Mouse (Mus musculus) heart, adult 2 months (tissue): ENCODE measurements around the gene Hgf. TPM values are rescaled to one million over a fixed set of nuclear protein-coding genes. Genes with fewer than 3 reads are reported as not detected.

ENCODE experiments used
- DNase-seq, 2 experiments: peaks; one replicate each; pipeline ENCODE4 v3.0.0; 2021
- H3K27ac ChIP-seq: fragments of 200-600 bp; 2 replicates; pipeline ENCODE4 v1.8.1; 2022
- H3K27me3 ChIP-seq: fragments of 200-500 bp; 2 replicates; pipeline ENCODE4 v1.6.1; 2012; ENCODE audit warnings: mild to moderate bottlenecking, low read length, inconsistent platforms, mixed read lengths; ENCODE audit not compliant: control insufficient read depth, insufficient read depth
- H3K36me3 ChIP-seq: fragments of 200-500 bp; 2 replicates; pipeline ENCODE4 v1.6.1; 2012; ENCODE audit warnings: low read length, inconsistent platforms; ENCODE audit not compliant: control insufficient read depth, insufficient read depth
- H3K4me1 ChIP-seq: fragments of 200-500 bp; 2 replicates; pipeline ENCODE4 v1.6.1; 2011; ENCODE audit warnings: low read length; ENCODE audit not compliant: control insufficient read depth, insufficient read depth
- H3K4me3 ChIP-seq: fragments of 200-600 bp; 2 replicates; pipeline ENCODE4 v1.8.1; 2022
- H3K79me2 ChIP-seq: fragments of 200-500 bp; replicated peaks from 2 replicates; pipeline ENCODE4 v1.6.1; 2012; ENCODE audit warnings: mild to moderate bottlenecking, inconsistent platforms, low read length, moderate library complexity, mixed read lengths; ENCODE audit not compliant: control insufficient read depth, insufficient read depth
- H3K9ac ChIP-seq: fragments of 200-500 bp; 2 replicates; pipeline ENCODE4 v1.6.1; 2012; ENCODE audit warnings: low read depth, mild to moderate bottlenecking, control low read depth, inconsistent platforms, low read length, mixed read lengths
- CTCF ChIP-seq: fragments of 200-600 bp; IDR thresholded peaks from 2 replicates; pipeline ENCODE4 v1.8.1; 2022; ENCODE audit warnings: antibody characterized with exemption, mild to moderate bottlenecking, moderate library complexity
- EP300 ChIP-seq: fragments of 200-500 bp; IDR thresholded peaks from 2 replicates; pipeline ENCODE4 v1.6.1; 2011; ENCODE audit warnings: low read depth, low read length, control low read depth; ENCODE audit not compliant: insufficient read depth
- POLR2A ChIP-seq: fragments of 200-500 bp; IDR thresholded peaks from 2 replicates; pipeline ENCODE4 v1.6.1; 2011; ENCODE audit warnings: mild to moderate bottlenecking, low read depth, low read length, control low read depth; ENCODE audit not compliant: insufficient read depth
- WGBS: fragments of 180-500 bp; shearing (Covaris S2); methylation state at CpG from one replicate; pipeline ENCODE4 v1.1.7; 2018; 5-methylcytosine and 5-hydroxymethylcytosine counted together
- intact Hi-C: fragments of 180-260 bp; cut with DNase I; formaldehyde crosslinking; loops from one replicate; pipeline ENCODE4 v1.15.1; 2025
- polyA plus RNA-seq: library from polyadenylated mRNA; depleted of rRNA; stranded (reverse); fragments of >200 nt; gene quantifications from 2 replicates; pipeline ENCODE4 v1.2.3, GENCODE M21; 2012
- total RNA-seq, 2 experiments: library from RNA; stranded (reverse); gene quantifications; 2 replicates each; pipeline ENCODE4 v1.2.3; 2021

The Hgf gene
- total and polyA plus RNA-seq, 3 experiments: 0.43 to 0.66 (median 0.52) TPM

DNA sequence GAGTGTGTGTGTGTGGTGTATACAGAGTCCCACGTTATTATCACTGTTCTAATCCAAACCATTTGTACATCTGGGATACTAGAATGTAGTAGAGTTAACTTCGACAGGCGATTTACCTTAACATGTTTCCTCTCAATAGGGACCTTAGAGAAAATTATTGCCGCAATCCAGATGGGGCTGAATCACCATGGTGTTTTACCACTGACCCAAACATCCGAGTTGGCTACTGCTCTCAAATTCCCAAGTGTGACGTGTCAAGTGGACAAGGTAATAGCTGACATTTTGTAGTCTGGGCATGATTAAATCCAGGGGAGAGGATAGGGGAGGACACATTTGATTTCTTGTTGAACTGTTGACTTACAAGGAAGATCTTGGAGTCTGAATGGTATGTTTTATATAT is 44.7 kb downstream of the Hgf start:
- no peak for DNase-seq
- H3K27ac ChIP-seq: no peak overlapping the region
- H3K79me2 ChIP-seq: no peaks in the 10 kb centered on the region
- no peak overlapping the region for H3K4me3 ChIP-seq
- H3K27me3 ChIP-seq: no peaks in the 10 kb centered on the region
- H3K9ac ChIP-seq: no peak overlapping the region
- intact Hi-C loops: no loop called here
- no peaks in the 10 kb centered on the region for H3K36me3 ChIP-seq
- no peaks in the 10 kb centered on the region for H3K4me1 ChIP-seq
- TF ChIP-seq EP300 (no peak), POLR2A (no peak)
- 66% methylated on average over 6 of the region's 6 CpGs for WGBS

DNA sequence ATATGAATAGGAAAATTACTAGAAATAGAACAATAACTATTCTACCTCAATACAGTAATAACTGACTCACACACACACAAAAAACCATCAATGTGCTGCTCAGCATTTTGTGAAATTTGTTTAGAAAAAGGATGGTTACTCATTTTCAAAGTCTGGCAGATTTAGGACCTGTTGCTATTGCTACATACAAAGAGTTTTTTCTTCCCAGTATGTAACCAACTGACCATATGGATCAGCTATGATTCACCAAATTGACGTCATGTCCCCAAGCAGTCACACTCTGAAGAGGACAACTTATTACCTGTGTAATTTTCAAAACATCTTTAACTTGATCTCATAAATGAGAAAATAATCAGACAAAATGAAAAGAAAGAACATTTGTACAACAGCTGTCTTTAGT is 48.2 kb downstream of the Hgf start:
- intact Hi-C loops: no loop called here
- H3K36me3 ChIP-seq: no peaks in the 10 kb centered on the region
- 85% methylated on average over 1 of the region's 1 CpGs for WGBS
- no peak overlapping the region for H3K4me3 ChIP-seq
- no peak for DNase-seq
- H3K4me1 ChIP-seq: no peaks in the 10 kb centered on the region
- no peaks in the 10 kb centered on the region for H3K27me3 ChIP-seq
- H3K79me2 ChIP-seq: no peaks in the 10 kb centered on the region
- no peak for TF ChIP-seq POLR2A
- TF ChIP-seq CTCF: no peak
- TF ChIP-seq EP300: no peak
- no peak overlapping the region for H3K9ac ChIP-seq
- no peak overlapping the region for H3K27ac ChIP-seq

GRCm38 (mm10) chr5:16632996-16633395 is 79.7 kb downstream of the Hgf start:
- H3K4me1 ChIP-seq: no peaks in the 10 kb centered on the region
- no peaks in the 10 kb centered on the region for H3K36me3 ChIP-seq
- H3K4me3 ChIP-seq: no peak overlapping the region
- no peak for DNase-seq
- no peak for TF ChIP-seq EP300
- WGBS: 46% methylated on average over 1 of the region's 1 CpGs
- H3K9ac ChIP-seq: no peak overlapping the region
- intact Hi-C loops: no loop called here
- no peaks in the 10 kb centered on the region for H3K27me3 ChIP-seq
- H3K27ac ChIP-seq: no peak overlapping the region
- no peaks in the 10 kb centered on the region for H3K79me2 ChIP-seq

DNA sequence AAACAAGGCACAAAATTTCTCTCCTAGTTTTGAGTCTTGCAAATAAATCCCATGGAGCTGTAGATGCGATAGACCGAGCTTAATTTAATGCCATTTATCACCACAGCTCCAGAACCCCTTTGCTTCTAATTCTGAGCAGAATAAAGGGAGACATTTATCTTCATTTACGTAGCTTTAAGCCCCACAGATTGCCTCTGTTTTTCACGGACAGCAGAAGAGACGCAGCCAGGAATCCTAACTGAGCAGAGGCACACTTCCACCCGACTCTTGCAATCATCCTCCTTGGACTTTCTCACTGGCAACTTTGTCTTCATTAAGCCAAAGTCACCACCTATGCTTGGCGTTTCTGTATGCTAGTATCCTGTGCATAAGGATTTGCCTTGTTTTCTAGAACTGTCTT is 93.1 kb downstream of the Hgf start:
- H3K4me1 ChIP-seq: no peaks in the 10 kb centered on the region
- H3K9ac ChIP-seq: no peak overlapping the region
- no peaks in the 10 kb centered on the region for H3K27me3 ChIP-seq
- H3K4me3 ChIP-seq: no peak overlapping the region
- no peaks in the 10 kb centered on the region for H3K79me2 ChIP-seq
- intact Hi-C loops: no loop called here
- 75% methylated on average over 7 of the region's 7 CpGs for WGBS
- H3K36me3 ChIP-seq: no peaks in the 10 kb centered on the region
- no peak overlapping the region for H3K27ac ChIP-seq
- TF ChIP-seq EP300 (no peak), CTCF (no peak), POLR2A (no peak)
- DNase-seq: no peak

DNA sequence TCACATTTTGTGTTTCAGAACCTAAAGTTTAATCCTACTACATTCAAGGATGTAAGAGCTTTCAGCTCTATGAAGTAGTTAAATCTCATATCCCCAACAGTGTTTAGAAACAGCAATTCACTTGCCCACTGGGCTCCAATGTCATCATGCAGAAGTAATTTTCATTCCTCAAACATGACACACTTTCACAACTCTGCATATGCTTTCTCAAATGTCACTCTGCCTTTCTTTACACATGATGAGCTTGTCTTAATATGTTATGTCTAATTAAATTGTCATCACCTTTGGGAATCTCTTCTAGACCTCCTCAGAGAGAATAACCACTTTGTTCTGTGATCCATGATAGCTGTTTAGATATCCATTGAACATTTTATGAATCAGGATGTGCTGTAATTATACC is 94.4 kb downstream of the Hgf start:
- Histone ChIP-seq H3K9ac (no peak overlapping the region), H3K4me1 (no peaks in the 10 kb centered on the region), H3K79me2 (no peaks in the 10 kb centered on the region), H3K4me3 (no peak overlapping the region), H3K36me3 (no peaks in the 10 kb centered on the region), H3K27ac (no peak overlapping the region), H3K27me3 (no peaks in the 10 kb centered on the region)
- DNase-seq: no peak
- TF ChIP-seq POLR2A (no peak), EP300 (no peak), CTCF (no peak)
- intact Hi-C loops: no loop called here

GRCm38 (mm10) chr5:16650240-16650639 is 96.9 kb downstream of the Hgf start:
- no peaks in the 10 kb centered on the region for H3K27me3 ChIP-seq
- WGBS: 72% methylated on average over 1 of the region's 1 CpGs
- TF ChIP-seq CTCF (no peak), POLR2A (no peak), EP300 (no peak)
- intact Hi-C loops: no loop called here
- no peak for DNase-seq
- no peaks in the 10 kb centered on the region for H3K36me3 ChIP-seq
- no peak overlapping the region for H3K9ac ChIP-seq
- H3K4me3 ChIP-seq: no peak overlapping the region
- H3K79me2 ChIP-seq: no peaks in the 10 kb centered on the region
- H3K27ac ChIP-seq: no peak overlapping the region
- H3K4me1 ChIP-seq: no peaks in the 10 kb centered on the region
